Mouse (Mus musculus) testis, postnatal 10 days (tissue): ENCODE results near the gene Ppp2r2c.
"Not testable (repeated sequence)": the region's sequence is repeated elsewhere in the genome, so short reads cannot be mapped to it uniquely, and the experiment has no call there.

ENCODE experiments used
- DNase-seq: peaks from one replicate; pipeline ENCODE4 v3.0.0; 2021; ENCODE audit warnings: low spot score

The Ppp2r2c gene

GRCm38 (mm10) chr5:36933383-36933782 lies 65.1 kb downstream of the Ppp2r2c start:
- DNase-seq = no peak

GRCm38 (mm10) chr5:36935486-36936473 lies 67.5 kb downstream of the Ppp2r2c start:
- DNase-seq = no peak

- DNase-seq = no peak
These were observed 68.2 kb downstream of the Ppp2r2c start for GRCm38 (mm10) chr5:36936548-36936947.

GRCm38 (mm10) chr5:36938021-36938420 lies 69.7 kb downstream of the Ppp2r2c start:
- DNase-seq = no peak

GRCm38 (mm10) chr5:36938991-36939390 lies 70.7 kb downstream of the Ppp2r2c start:
- not testable (repeated sequence) for DNase-seq

GRCm38 (mm10) chr5:36942446-36942845 lies 74.1 kb downstream of the Ppp2r2c start:
- no peak for DNase-seq

GRCm38 (mm10) chr5:36944552-36944951 lies 76.2 kb downstream of the Ppp2r2c start:
- DNase-seq = no peak

GRCm38 (mm10) chr5:36945102-36945701 lies 76.9 kb downstream of the Ppp2r2c start:
- DNase-seq = no peak

GRCm38 (mm10) chr5:36945713-36946112 lies 77.4 kb downstream of the Ppp2r2c start:
- no peak for DNase-seq

GRCm38 (mm10) chr5:36946445-36946844 lies 78.1 kb downstream of the Ppp2r2c start:
- DNase-seq = peak; percentile 82

- DNase-seq = peak; percentile 90
These were observed 80.5 kb downstream of the Ppp2r2c start for GRCm38 (mm10) chr5:36948831-36949230.

- DNase-seq = no peak
These were observed 82.6 kb downstream of the Ppp2r2c start for GRCm38 (mm10) chr5:36950871-36951270.

GRCm38 (mm10) chr5:36952311-36952710 lies 84.0 kb downstream of the Ppp2r2c start:
- no peak for DNase-seq

GRCm38 (mm10) chr5:36955366-36955765 lies 87.1 kb downstream of the Ppp2r2c start:
- DNase-seq = no peak

GRCm38 (mm10) chr5:36958837-36959236 lies 90.5 kb downstream of the Ppp2r2c start:
- peak; percentile 86 for DNase-seq

- no peak for DNase-seq
These were observed 92.2 kb downstream of the Ppp2r2c start for GRCm38 (mm10) chr5:36960501-36960900.

- DNase-seq = peak; percentile 36
These were observed 103.3 kb downstream of the Ppp2r2c start for GRCm38 (mm10) chr5:36971587-36971986.

GRCm38 (mm10) chr5:36975336-36975735 lies 107.0 kb downstream of the Ppp2r2c start:
- DNase-seq = peak; percentile 35

GRCm38 (mm10) chr5:36977809-36978208 lies 109.5 kb downstream of the Ppp2r2c start:
- DNase-seq = no peak

GRCm38 (mm10) chr5:36979001-36979400 lies 110.7 kb downstream of the Ppp2r2c start:
- peak; percentile 42 for DNase-seq

GRCm38 (mm10) chr5:36979631-36980030 lies 111.3 kb downstream of the Ppp2r2c start:
- DNase-seq = peak; percentile 42

GRCm38 (mm10) chr5:36982271-36982670 lies 114.0 kb downstream of the Ppp2r2c start:
- DNase-seq = no peak

- DNase-seq = no peak
These were observed 118.3 kb downstream of the Ppp2r2c start for GRCm38 (mm10) chr5:36986617-36987016.
